Mouse (Mus musculus): ENCODE data around the gene Abhd5.

The Abhd5 gene

DNA sequence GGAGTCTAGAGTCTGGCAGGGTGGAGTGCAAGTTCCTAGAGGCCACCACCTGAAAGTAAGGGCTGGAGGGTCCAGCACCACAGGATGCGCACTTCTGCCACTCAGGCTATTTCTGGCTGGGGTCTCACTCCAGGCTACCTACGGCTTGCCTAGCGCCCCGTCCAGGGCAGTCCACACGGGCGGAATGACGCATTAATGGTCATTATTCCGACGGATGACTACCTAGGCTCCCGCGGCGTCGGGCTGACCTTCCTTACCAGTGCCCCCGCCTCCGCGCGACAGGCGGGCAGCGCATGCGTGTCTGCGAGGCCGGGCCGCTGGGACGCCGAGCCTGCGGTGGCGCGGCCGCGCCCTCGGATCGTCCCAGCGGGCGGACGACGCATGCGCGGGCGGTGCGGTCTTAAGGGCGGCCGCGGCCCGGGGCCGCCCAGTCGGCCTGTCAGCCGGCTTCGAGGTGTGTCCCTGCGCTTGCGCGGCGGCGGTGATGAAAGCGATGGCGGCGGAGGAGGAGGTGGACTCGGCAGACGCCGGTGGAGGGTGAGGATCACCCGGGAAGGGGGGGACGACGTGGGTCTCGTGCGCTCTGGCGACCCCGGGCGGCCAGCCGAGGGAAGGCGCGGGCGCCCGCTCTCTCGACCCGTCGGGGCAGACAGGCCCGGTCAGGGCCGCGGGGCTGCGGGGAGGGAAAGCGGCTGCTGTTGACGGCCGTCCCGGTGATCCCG, at the start of gene Abhd5:
TSS of gene Abhd5 (plus strand) at position 306 of the 722 bp plus-strand sequence.
- peak; percentile 96 for DNase-seq (ENCODE audit: low spot score in 2 of 2)

DNA sequence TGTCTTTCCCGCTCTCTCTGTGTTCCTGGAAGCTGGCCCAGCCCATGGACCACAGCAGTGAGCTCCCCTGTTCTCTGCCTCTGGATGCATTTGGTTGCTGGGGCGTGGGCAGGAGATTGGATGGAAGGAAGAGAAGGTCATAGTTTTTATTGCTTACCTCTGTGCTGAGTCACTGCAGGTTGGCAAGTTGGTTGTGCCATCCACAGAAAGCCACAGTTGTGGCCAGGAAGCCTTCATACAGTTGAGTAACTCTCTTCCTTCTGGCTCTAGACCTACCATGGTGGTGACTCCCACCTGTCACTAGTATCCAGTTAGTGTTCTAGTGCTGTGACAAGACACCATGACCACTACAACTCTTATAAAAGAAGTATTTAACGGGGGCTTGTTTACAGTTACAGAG, 46.1 kb upstream of the Abhd5 start:
- DNase-seq (ENCODE audit: low spot score in 2 of 2), result no peak

DNA sequence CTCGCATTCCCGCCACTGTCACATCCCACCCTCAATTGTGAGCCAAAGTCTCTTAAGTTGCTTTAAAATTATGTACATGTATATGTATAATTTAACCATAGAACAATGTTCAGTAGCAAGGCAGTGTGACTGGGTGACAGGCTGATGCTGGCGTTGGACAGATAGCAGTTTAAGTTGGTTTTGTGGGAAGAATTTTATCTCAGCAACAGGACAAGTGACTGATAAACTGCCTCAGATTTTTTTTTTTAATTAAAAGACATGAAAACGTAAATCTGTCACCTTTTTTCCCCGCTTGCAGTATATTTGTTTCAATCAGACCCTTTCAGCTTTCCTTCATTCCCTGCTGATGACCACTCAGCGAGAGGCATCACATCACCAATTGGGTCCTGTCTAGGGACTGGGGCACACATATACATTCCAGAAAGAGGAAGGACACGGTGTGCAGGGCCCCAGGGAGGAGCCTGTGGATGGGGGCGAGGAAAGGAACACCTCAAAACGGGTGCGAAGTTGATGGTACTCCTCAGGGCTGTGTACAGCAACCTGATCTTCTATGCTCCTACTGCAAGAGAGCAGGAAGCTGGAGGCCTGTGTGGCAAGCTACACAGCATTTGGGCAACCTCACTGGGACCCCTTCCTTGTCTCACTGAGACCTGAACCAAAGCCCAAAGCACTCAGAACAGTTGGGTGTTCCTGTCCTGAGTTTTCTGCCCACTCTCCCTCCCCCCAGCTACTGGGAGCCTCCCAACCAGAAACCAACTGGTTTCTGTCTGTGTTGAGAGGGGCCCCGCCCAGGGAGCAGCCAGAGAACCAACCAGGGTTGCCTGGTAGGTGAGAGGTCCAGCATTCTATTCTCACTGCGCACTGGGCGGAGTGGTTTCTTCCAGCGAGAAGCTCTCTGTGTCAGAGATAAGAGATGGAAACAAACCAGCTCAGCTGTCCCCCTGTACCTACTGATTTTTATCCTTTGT, 42.1 kb upstream of the Abhd5 start:
- peak in 1 of 2 experiments; percentile 47 for DNase-seq (ENCODE audit: low spot score in 2 of 2)

DNA sequence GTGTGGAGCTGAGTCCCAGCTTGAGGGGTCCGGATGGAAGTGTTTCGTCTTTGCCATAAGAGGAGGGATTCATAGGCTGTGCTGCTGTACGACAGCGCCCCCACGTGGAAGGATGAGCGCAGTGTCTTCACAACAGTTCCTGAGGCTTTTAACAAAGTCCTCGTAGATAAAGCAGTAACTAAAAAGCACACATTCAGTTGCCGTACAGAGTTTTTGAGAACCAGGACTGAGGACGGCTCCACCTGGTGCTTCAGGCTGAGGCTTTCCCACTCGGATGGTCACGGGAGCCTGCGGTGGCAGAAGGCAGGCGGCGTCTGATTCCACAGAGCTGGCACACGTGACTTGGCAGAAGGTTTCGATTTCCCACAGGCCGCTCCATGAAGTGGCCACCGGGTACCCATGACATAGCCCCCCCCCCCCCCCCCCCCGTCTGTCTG, 40.8 kb upstream of the Abhd5 start:
- DNase-seq (ENCODE audit: low spot score in 2 of 2), result peak; percentile 73 to 80

DNA sequence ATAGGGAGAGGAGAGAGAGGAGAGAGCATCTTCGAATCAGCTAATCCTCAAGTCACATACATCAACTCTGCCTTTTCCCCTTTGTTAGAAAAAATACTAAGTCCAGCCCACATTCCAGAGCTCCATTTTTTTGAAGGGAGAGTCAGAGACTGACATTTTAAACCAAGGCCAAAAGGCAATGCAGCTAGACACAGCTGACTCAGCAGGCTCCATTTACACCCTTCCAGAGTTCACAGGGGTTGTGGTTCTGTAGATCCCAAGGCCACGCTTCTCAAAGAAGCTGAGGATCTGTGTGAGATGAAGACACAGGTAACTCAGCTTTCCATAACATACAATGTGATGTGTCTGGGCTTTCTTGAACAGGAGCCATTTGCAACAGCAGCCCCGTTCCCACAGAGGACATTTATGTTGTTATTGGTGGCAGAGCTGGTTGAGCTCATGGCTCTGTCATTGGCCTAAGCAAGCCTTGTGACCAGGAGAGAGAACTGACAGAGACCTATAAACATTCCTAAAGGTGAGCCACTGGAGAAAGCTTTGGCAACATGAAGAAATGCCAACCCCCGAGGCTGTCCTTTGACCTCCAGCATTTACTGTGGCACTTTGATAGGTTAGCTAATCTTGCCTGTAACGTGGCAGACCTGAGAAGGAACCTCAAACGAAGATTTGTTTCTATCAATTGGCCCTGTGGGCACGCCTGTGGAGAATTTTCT, 40.2 kb upstream of the Abhd5 start:
- DNase-seq (ENCODE audit: low spot score in 2 of 2), result peak in 1 of 2 experiments; percentile 17

DNA sequence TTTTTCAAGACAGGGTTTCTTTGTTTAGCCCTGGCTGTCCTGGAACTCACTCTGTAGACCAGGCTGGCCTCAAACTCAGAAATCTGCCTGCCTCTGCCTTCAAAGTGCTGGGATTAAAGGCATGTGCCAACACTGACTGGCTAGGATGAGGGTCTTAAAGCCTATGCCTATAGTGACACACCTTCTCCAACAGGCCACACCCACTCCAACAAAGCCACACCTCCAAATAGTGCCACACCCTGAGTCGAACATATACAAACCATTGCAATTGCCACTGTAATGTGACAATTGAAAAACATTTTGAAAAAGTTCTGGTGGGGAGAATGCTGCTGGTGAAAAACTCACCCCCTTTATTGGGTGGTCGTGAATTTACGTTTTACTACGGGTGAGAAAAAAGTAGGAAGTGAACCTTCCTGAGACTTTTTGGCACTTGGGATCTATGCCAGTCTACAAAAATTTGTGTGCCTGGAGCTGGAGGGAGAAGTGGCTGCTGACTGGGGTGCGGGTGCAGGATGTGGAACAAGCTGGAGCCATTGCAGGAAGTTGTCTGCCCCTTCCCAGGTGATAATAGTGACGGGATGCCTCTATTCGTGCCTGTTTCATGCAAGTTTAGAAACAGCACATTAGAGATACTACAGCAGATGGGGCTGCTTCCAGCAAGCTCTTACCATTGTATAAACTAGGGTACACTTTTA, 39.0 kb upstream of the Abhd5 start:
- DNase-seq (ENCODE audit: low spot score in 2 of 2), result peak in 1 of 2 experiments; percentile 13

DNA sequence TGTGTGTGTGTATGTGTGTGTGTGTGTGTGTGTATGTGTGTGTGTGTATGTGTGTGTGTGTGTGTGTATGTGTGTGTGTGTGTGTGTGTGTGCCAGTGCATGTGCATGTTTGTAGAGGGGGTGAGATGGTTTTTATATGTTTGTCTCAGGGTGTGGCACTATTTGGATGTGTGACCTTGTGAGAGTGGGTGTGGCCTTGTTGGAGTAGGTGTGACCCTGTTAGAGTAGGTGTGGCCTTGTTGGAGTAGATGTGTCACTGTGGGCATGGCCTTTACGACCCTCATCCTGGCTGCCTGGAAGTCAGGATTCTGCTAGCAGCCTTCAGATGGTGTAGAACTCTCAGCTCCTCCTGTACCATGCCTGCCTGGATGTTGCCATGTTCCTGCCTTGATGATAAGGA, 38.3 kb upstream of the Abhd5 start:
- DNase-seq (ENCODE audit: low spot score in 2 of 2), result peak in 1 of 2 experiments; percentile 9

DNA sequence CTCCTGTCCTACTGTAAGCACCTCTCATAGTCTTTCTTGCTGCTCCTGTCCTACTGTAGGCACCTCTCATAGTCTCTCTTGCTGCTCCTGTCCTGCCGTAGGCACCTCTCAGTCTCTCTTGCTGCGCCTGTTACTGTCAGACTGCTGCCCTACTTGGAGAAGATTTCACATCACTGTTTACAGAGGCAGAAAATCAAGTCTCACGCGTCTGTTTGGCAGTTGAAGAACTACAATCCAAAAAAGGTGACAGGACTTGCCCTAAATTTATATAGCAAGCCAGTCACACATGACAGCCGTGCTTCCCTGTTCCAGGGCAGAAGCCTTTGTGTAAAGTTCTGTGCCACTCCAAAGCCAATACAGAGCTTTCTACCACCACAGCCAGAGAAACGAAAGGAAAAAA, 37.0 kb upstream of the Abhd5 start:
- peak in 1 of 2 experiments; percentile 4 for DNase-seq (ENCODE audit: low spot score in 2 of 2)

DNA sequence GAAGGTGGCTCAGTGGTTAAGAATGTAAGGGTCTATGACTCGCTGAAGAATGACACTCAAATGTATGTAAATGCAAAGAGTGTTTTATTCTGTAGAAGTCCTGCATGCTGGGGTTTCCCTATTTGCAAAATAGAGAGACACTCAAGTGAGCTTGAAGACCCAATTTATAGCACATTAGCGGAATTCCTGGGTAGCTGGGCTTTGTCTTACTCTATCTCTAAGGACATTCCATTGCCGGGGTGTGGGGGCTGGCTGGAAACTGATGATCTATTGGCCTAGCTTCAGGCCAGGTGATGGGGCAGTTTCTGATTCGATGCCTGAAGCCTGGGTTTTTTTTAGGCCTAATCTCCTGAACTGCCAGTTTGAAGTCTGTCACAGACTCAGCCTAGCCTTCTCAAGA, 36.5 kb upstream of the Abhd5 start:
- DNase-seq (ENCODE audit: low spot score in 2 of 2), result no peak

DNA sequence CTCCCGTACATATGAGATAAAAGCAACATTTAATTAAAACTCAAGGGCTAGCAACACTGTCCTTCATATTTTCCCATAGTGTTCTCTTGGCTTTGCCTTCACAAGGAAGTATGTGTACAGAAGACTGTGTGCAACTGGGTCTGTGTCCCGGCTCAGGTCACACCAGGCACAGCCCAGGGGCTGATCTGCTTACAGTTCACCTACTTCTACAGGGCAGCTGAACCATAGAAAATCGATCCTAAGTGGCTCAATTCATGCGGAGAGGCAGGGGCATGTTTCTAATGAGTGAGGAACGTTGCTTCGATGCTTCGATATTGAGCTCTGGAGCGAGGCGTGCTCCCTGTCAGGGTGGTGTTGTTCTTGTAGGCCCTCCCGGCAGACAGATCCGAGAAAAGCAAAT, 35.9 kb upstream of the Abhd5 start:
- peak in 1 of 2 experiments; percentile 7 for DNase-seq (ENCODE audit: low spot score in 2 of 2)

DNA sequence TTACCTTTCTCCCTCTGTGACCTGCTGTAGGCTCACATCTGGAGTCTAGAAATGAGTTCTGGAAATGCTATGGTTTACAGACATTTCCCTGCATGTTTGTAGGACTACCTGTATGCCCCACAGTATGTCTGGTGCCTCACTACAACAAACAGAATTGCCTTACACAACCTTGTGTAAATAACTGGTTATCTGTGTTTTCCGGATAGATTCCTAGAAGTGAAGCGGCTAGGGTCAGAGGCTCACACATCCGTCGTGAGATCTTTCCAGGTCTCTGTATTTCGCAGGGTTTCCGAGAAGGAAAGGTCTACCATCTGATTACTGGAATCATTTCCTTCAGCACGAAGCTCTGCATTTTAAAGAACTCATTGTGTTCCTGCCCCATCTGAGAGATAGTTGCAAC, 34.8 kb upstream of the Abhd5 start:
- no peak for DNase-seq (ENCODE audit: low spot score in 2 of 2)

DNA sequence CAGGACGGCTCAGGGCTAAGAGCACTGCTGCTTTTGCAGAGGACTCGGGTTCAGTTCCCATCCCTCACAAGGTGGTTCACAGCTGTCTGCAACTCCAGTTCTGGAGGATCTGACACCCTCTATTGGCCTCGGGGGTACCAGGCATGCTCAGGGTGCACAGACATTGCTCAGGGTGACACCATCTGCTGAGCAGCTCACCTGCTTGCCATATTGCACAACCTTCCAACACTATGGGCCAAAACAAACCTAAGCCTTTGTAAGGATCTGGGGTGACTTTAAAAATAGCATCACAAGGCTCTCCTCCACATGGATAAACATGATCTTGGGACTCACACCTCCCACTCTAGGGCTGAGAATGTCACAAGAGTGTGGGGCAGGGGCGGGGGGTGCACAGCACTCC, 30.8 kb upstream of the Abhd5 start:
- DNase-seq (ENCODE audit: low spot score in 2 of 2), result no peak

DNA sequence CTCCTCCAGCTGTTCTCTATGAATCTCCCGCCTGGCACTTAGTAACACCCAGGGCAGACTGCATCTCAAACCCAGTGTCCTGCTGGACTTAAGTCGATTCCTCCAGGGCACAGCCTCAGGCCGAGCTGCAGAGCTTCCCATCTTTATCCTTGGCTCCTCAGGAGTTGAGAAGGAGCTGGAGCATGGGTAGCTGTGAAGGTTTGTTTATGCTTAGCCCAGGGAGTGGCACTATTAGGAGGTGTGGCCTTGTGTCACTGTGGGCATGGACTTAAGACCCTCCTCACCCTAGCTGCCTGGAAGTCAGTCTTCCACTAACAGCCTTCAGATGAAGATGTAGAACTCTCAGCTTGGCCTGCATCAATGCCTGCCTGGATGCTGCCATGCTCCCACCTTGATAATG, 29.1 kb upstream of the Abhd5 start:
- no peak for DNase-seq (ENCODE audit: low spot score in 2 of 2)

DNA sequence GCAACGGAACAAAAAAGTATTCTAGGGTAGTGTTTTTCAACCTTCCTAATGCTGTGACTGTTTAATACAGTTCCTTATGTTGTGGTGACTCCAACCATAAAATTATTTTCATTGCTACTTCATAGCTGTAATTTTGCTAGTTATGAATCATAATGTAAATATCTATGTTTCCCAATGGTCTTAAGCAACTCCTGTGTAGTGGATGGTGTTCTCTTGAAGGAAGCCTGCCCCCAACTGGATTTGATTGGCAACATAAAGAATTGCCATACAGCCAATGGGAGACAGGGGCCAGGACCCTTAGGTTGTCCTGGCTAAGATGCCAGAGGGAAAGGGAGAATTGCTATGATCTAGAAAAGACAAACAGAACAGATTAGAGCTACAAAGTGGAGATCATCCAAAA, 25.4 kb upstream of the Abhd5 start:
- DNase-seq (ENCODE audit: low spot score in 2 of 2), result no peak

DNA sequence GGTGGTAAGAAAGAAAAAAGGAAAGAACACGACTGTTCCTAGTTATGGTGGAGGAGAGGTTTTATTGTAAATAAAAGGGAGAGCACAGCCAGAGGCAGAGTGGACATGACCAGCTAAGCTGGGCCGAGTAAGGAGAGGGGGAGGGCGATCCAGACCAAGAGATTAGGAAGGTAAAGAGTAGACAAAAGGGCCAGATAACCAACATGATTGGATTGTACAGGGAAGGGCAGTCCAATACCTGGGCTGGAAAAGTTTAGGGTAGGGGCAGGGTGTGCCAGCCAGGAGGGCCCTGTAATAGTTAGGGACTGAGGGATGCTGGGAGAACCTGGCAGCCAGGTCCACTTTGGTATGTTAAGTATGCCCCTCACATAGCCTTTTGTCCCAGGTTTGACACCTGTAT, 23.2 kb upstream of the Abhd5 start:
- no peak for DNase-seq (ENCODE audit: low spot score in 2 of 2)

DNA sequence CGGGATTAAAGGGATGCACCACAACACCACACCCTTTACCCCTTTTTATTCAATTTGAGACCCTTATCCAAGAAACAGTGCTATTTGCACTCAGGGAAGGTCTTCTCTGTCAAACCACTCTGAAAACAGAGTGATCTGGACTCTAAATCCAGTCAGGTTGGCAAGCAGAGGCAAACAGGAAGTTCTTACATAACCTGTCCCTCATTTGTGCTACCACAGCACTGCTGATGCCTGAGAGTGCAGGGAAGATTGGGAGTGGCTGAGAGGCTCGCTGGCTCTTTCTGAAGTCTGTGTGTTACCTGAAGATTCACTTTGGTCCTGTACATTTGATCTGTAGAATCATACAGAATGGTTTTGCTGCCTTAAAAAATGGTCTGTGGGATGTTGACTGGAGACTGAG, 14.7 kb upstream of the Abhd5 start:
- DNase-seq (ENCODE audit: low spot score in 2 of 2), result no peak

DNA sequence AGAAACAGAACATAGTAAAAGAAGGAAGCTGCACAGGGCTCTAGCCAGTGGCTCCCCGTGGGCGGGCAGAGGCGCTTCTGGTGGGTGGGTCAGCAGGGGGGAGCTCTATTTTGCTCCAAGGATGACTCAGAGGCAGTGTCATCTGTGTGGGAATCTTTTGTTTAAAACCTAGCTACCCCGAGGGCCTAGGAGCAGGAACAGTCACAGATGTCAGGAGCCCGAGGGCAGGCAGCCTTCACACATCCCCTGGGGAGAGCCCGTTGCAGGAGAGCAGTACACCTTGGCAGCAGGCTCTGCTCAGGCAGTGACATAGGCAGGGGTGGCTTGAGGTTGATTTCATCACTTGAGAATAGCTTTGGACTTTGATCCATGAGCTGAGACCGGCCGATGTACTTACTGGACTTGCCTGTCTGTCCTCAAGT, 13.9 kb upstream of the Abhd5 start:
- DNase-seq (ENCODE audit: low spot score in 2 of 2), result no peak

DNA sequence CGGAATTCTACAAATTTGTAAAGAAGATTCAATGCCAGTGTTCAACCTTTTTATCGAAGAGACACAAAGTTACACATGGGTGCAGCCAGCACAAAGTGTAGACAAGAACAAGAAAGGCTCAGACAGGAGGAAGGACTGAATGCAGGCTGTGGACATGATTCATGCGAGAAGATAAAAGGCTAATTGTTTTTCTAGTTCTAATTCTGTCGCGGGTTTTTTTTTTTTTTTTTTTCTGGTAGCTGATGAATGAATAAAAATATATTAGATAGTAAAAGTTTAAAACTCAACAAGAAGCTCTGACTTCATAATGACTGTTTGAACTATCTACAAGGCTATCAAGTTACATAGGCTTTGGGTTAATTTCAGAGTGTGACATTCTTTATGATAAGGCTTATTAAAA, 11.4 kb upstream of the Abhd5 start:
- DNase-seq (ENCODE audit: low spot score in 2 of 2), result no peak

DNA sequence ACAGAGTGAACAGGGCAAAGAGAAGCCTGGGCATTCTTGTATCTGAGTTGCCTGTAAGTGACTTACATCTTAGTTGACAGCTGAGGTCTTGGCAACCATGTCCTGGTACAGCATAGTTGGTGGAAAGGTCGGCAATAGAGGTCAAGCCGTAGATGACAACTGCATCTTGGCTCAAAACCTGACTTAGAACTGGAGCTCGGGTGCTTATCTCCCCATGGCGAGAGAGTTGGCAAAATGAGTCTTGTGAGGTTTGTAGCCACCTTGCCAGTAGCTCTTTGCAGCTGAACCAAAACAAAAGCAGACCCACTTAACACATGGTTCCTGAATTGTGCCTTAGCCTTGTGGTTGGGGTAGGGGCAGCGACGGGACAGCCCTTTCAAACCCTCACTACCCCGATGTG, 8.0 kb upstream of the Abhd5 start:
- DNase-seq (ENCODE audit: low spot score in 2 of 2), result no peak

DNA sequence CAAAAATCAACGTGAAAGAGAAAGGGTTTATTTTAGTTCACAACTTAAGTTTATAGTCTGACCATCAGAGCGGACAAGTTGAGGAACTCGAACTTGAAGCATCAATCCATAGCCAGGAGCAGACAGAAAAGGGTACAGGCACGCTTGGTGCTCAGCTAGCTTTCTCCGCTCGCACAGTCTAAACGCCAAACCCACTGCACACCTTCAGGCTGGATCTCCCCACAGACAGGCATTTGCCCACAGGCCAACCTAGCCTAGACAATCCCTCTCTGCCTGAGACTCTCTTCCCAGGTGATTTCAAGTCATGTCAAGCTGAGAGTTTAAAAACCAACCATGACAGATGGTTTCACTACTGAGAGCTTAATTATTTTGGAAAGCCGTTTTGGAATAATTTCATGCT, 6.8 kb upstream of the Abhd5 start:
- DNase-seq (ENCODE audit: low spot score in 2 of 2), result no peak

DNA sequence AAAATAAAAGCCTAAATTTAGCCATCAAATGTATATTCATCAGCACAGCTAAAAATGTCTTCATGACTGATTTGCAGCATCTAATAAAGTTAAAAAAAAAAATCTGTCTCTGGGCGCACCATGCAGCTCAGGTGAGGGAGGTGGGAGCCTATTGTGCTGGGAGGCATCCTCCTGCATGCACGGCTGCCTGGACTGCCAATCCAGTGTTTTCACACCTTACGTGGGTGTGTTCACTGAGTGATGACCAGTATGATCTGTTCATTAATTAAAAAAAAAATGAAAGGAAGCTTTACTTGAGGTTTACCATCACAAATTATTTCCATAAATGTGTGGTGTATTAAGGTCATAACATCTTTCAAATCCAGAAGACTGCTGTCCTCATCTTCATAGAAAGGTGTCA, 6.1 kb upstream of the Abhd5 start:
- no peak for DNase-seq (ENCODE audit: low spot score in 2 of 2)

DNA sequence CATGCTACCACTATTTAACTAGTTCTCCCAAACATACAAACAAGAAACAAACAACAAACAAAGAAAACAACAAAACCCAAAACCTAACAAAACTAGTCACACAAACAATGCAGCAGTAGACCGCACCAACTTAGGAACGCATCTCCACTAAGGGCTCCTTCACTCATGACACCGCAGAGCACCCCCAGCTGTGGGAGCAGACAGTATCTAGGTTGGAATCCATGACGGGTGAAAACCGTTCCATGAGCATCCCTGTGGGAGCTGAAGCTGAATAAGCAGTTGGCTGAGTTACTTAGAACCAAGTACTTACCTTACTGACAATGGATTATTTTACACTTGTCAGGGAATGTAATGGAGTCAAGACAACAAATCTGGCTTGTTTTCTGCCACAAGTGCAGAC, 5.3 kb upstream of the Abhd5 start:
- DNase-seq (ENCODE audit: low spot score in 2 of 2), result no peak

Measured in urinary bladder, postnatal 4 days (tissue).